Mouse (Mus musculus): ENCODE measurements at regions not wholly inside any gene's neighbourhood (a gene's known extent, or its start where the extent isn't known, plus 50 kb on each side); places are given as distances from the start of the nearest gene placed in this dataset.

DNA sequence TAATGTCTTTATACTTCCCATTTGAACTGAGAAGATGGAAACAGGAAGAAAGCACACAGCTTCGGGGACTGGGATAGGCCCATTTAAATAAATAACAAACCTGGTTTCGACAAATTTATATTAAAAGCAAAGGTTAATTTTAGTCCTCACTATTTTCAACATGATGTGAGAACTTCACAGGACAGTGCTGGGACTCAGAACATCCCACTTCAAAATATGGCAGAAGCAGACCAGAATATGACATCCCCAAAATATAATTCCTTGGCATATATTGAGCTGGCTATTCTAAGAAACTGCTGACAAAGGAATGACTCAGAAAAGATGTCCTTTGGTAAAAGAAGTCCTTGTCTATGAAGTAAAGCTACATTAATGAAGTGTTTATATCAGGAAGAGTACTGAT, 338.0 kb downstream of the 1190002N15Rik start:
- no peak for ATAC-seq (ENCODE audit: low read depth)
- H3K4me2 ChIP-seq (ENCODE audit: low read depth, low read length), result no peak overlapping the region
- H3K9me3 ChIP-seq (ENCODE audit: control insufficient read depth, low read length), result no peaks in the 10 kb centered on the region
- 92% methylated on average over 2 of the region's 2 CpGs for WGBS
- no peak overlapping the region for H3K4me3 ChIP-seq (ENCODE audit: low read depth, low read length)
- H3K4me1 ChIP-seq (ENCODE audit: control insufficient read depth, insufficient read depth, low read length), result no peaks in the 10 kb centered on the region
- no peaks in the 10 kb centered on the region for H3K27me3 ChIP-seq (ENCODE audit: control insufficient read depth, insufficient read depth, low read length)
- H3K27ac ChIP-seq (ENCODE audit: low read depth, low read length), result no peak overlapping the region
- H3K36me3 ChIP-seq (ENCODE audit: control insufficient read depth, insufficient read depth, low read length), result no peaks in the 10 kb centered on the region
- no peak overlapping the region for H3K9ac ChIP-seq (replicated peaks; ENCODE audit: low read depth, low read length)

DNA sequence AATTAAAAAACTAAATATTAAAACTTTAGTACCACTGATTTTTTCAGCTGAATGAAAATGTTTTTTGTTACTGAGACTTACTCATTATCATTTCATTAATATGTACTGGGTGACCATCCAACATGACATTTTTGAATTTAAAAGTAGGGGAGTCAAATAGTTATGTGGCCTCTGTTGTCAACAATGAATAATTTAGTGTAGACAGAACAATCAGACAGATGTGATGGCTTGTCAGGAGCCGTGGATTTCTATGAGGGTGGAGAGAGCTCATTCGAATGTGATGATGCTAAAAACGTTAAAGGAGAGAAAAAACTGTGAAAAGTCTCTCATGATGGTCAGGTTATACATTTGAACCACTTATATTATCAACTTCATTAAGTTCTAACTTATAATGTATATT, 346.8 kb downstream of the 1190002N15Rik start:
- 58% methylated on average over 3 of the region's 3 CpGs for WGBS
- no peak overlapping the region for H3K4me3 ChIP-seq (ENCODE audit: low read depth, low read length)

DNA sequence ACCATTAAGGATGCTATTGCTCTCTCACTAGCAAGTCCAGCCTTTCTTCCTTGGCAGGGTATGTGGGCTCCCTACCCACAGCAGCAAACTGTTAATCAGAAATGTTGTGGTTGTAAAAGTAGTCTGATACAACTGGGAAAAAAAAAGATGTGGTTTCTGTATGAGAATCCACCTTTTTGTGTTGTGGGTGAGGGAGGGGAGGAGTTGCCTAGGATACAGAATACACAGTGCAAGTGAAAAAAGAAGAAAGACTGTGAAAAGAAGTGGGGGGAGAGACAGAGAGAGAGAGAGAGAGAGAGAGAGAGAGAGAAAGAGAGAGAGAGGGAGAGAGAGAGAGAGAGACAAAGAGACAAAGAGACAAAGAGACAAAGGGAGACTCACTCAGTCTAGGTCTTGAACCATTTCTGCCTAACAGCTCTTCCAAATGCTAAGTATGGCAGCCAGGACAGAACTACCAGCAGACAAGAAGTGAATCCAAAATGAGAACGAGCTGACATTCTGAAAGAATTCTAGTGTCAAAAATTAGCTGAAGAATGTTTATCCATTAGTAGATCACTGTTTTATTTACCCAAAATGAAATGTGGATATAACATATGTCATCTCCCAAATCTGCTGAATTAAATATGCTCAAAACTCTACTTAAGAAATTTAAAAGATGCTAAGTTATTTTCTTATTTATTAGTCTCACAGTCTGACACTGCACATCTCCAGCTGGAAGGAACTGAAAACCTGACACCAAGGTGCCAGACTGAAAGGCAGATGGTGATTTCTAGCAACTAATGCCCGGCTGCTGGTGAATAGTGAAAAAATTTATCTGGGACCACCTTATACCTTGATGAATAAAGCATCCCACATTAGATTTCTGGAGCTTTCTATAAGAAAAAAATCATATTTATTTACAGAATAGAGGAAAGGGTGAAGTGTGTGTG, 347.7 kb downstream of the 1190002N15Rik start:
- ATAC-seq (ENCODE audit: low read depth), result no peak
- no peaks in the 10 kb centered on the region for H3K9me3 ChIP-seq (ENCODE audit: control insufficient read depth, low read length)
- no peak overlapping the region for H3K4me3 ChIP-seq (ENCODE audit: low read depth, low read length)
- no peak overlapping the region for H3K27ac ChIP-seq (ENCODE audit: low read depth, low read length)
- H3K9ac ChIP-seq (replicated peaks; ENCODE audit: low read depth, low read length), result no peak overlapping the region
- no peaks in the 10 kb centered on the region for H3K27me3 ChIP-seq (ENCODE audit: control insufficient read depth, insufficient read depth, low read length)
- H3K4me1 ChIP-seq (ENCODE audit: control insufficient read depth, insufficient read depth, low read length), result no peaks in the 10 kb centered on the region
- H3K36me3 ChIP-seq (ENCODE audit: control insufficient read depth, insufficient read depth, low read length), result no peaks in the 10 kb centered on the region
- H3K4me2 ChIP-seq (ENCODE audit: low read depth, low read length), result no peak overlapping the region
- WGBS, result 73% methylated on average over 2 of the region's 2 CpGs

More for the DNA sequence above, 346.8 kb downstream of the 1190002N15Rik start:
- Histone ChIP-seq H3K9me3 (ENCODE audit: control insufficient read depth, low read length) (no peaks in the 10 kb centered on the region), H3K27ac (ENCODE audit: low read depth, low read length) (no peak overlapping the region), H3K27me3 (ENCODE audit: control insufficient read depth, insufficient read depth, low read length) (no peaks in the 10 kb centered on the region), H3K9ac (replicated peaks; ENCODE audit: low read depth, low read length) (no peak overlapping the region), H3K36me3 (ENCODE audit: control insufficient read depth, insufficient read depth, low read length) (no peaks in the 10 kb centered on the region), H3K4me2 (ENCODE audit: low read depth, low read length) (no peak overlapping the region), H3K4me1 (ENCODE audit: control insufficient read depth, insufficient read depth, low read length) (no peaks in the 10 kb centered on the region)
- ATAC-seq (ENCODE audit: low read depth), result no peak

DNA sequence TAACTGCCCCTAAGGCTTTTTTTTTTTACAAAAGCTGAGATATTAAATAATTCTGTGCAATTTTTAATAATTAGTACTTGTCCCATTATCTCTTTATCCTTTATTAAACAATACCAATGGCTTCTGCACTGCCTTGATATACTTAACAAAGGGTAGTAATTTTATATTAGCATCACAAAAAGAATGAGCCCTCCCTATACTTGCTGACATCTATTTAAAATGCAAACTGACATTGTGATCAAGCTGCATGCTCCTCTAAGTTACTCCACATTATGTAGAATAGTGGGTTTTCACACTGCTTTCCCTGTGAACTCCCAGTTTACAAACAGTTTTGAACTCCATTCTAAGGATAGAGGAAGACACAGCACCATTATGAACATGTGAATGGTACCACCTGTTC, 349.8 kb downstream of the 1190002N15Rik start:
- Histone ChIP-seq H3K4me1 (ENCODE audit: control insufficient read depth, insufficient read depth, low read length) (no peaks in the 10 kb centered on the region), H3K9me3 (ENCODE audit: control insufficient read depth, low read length) (no peaks in the 10 kb centered on the region), H3K36me3 (ENCODE audit: control insufficient read depth, insufficient read depth, low read length) (no peaks in the 10 kb centered on the region), H3K4me3 (ENCODE audit: low read depth, low read length) (no peak overlapping the region), H3K9ac (replicated peaks; ENCODE audit: low read depth, low read length) (no peak overlapping the region), H3K27me3 (ENCODE audit: control insufficient read depth, insufficient read depth, low read length) (no peaks in the 10 kb centered on the region), H3K4me2 (ENCODE audit: low read depth, low read length) (no peak overlapping the region), H3K27ac (ENCODE audit: low read depth, low read length) (no peak overlapping the region)
- ATAC-seq (ENCODE audit: low read depth), result no peak

DNA sequence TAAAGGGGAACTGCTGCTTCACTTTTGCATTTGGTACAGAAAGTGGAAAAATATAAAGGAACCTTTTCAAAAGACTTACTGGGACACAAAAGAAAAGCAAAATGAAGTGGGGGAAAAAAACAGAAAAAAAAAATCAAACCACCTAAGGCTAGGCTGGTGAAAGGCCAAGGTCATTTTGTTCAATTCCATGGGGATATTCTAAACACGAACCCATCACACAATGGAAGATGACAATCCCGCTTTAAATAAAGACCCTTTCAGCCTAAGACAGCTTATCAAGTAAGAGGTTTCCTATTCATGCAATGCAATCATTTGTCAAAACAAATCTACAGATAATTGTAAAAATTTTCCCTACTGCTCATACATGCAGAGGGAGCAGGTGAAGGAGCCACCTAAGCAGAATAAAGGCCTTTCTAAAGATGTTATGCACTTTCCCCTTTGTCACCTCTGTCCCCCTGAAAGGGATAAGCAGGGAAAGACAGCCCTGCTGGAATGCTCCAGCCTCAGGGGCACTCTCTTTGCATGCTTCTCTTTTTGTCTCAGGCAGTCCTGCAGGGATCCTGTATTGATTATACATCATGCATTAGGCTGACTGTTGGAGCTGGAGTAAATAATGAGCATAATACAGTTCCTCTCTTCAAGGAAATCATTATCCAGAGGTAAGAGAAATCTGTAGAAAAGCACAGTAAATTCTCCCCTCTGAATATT, 367.8 kb downstream of the 1190002N15Rik start:
- H3K9me3 ChIP-seq (ENCODE audit: control insufficient read depth, low read length), result no peaks in the 10 kb centered on the region
- H3K36me3 ChIP-seq (ENCODE audit: control insufficient read depth, insufficient read depth, low read length), result no peaks in the 10 kb centered on the region
- no peak for ATAC-seq (ENCODE audit: low read depth)
- H3K4me1 ChIP-seq (ENCODE audit: control insufficient read depth, insufficient read depth, low read length), result no peaks in the 10 kb centered on the region
- WGBS, result 65% methylated on average over 2 of the region's 2 CpGs
- no peak overlapping the region for H3K4me2 ChIP-seq (ENCODE audit: low read depth, low read length)
- no peak overlapping the region for H3K27ac ChIP-seq (ENCODE audit: low read depth, low read length)
- H3K9ac ChIP-seq (replicated peaks; ENCODE audit: low read depth, low read length), result no peak overlapping the region
- H3K27me3 ChIP-seq (ENCODE audit: control insufficient read depth, insufficient read depth, low read length), result no peaks in the 10 kb centered on the region
- H3K4me3 ChIP-seq (ENCODE audit: low read depth, low read length), result no peak overlapping the region

DNA sequence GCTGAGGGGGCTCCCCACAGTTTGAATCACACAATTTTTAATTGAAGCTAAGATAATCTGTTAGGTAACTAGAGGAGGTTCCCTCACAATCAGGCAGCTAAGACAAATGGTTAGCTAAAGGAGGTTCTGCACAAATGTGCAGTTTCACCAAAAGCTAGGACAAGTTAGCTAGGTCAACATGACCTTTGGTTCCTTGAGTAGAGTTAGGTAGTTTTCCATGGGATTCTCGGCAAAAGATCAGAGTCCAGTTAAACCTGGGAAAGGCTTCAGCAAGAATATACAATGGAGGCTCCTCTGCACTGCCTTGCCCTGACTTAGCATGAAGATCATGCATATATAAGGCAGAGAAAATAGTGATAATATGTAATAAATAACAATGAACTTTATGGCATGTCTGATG, 374.2 kb downstream of the 1190002N15Rik start:
- H3K27ac ChIP-seq (ENCODE audit: low read depth, low read length), result no peak overlapping the region
- 90% methylated on average over 1 of the region's 1 CpGs for WGBS
- no peak for ATAC-seq (ENCODE audit: low read depth)
- no peaks in the 10 kb centered on the region for H3K36me3 ChIP-seq (ENCODE audit: control insufficient read depth, insufficient read depth, low read length)
- no peaks in the 10 kb centered on the region for H3K4me1 ChIP-seq (ENCODE audit: control insufficient read depth, insufficient read depth, low read length)
- H3K9me3 ChIP-seq (ENCODE audit: control insufficient read depth, low read length), result no peaks in the 10 kb centered on the region; the same call in 1 of the 2 replicates
- H3K4me2 ChIP-seq (ENCODE audit: low read depth, low read length), result no peak overlapping the region
- no peaks in the 10 kb centered on the region for H3K27me3 ChIP-seq (ENCODE audit: control insufficient read depth, insufficient read depth, low read length)
- H3K9ac ChIP-seq (replicated peaks; ENCODE audit: low read depth, low read length), result no peak overlapping the region
- H3K4me3 ChIP-seq (ENCODE audit: low read depth, low read length), result no peak overlapping the region

DNA sequence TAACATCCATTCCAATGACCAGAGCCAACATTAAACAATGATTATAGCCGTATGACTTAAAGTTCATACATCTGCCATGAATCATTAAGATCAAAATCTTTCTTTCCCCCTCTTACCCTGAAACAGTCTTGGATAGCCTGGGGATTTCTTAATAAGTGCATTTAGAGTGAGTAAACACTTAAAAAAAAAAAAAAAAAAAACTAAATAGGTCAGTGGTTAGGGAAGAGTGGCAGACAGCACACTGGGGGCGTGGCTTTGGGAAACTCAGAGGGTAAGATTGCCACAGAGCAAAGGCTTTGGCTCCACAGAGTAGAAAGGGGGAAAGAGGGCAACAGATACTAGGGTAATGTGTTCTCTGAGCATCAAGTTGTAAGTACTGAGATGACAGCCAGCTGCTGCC, 382.3 kb downstream of the 1190002N15Rik start:
- Histone ChIP-seq H3K9ac (replicated peaks; ENCODE audit: low read depth, low read length) (no peak overlapping the region), H3K4me1 (ENCODE audit: control insufficient read depth, insufficient read depth, low read length) (no peaks in the 10 kb centered on the region), H3K27me3 (ENCODE audit: control insufficient read depth, insufficient read depth, low read length) (no peaks in the 10 kb centered on the region), H3K27ac (ENCODE audit: low read depth, low read length) (no peak overlapping the region), H3K4me2 (ENCODE audit: low read depth, low read length) (no peak overlapping the region), H3K4me3 (ENCODE audit: low read depth, low read length) (no peak overlapping the region), H3K9me3 (ENCODE audit: control insufficient read depth, low read length) (no peaks in the 10 kb centered on the region), H3K36me3 (ENCODE audit: control insufficient read depth, insufficient read depth, low read length) (no peaks in the 10 kb centered on the region)
- 81% methylated on average over 2 of the region's 2 CpGs for WGBS
- no peak for ATAC-seq (ENCODE audit: low read depth)

DNA sequence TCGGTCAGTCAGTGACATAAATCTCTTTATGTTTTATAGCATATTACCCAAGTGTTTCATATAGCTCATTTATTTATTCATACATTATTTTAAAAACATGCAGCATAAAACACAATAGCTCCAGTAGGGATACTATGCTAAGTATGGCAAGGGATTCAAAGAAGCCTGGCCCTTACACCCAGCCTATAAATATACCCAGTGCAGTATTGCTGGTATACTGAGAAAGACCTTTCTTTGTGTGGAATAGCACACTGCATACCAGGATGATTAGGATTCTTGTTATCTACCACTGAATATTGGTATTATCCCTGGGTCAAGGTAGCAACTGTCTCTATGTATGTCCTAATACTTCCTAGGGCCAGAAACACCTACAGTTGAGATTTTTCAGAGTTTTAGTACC, 389.4 kb downstream of the 1190002N15Rik start:
- no peaks in the 10 kb centered on the region for H3K9me3 ChIP-seq (ENCODE audit: control insufficient read depth, low read length)
- no peak for ATAC-seq (ENCODE audit: low read depth)
- no peaks in the 10 kb centered on the region for H3K27me3 ChIP-seq (ENCODE audit: control insufficient read depth, insufficient read depth, low read length)
- 47% methylated on average over 1 of the region's 1 CpGs for WGBS
- H3K4me3 ChIP-seq (ENCODE audit: low read depth, low read length), result no peak overlapping the region
- no peaks in the 10 kb centered on the region for H3K4me1 ChIP-seq (ENCODE audit: control insufficient read depth, insufficient read depth, low read length)
- no peak overlapping the region for H3K9ac ChIP-seq (replicated peaks; ENCODE audit: low read depth, low read length)
- H3K4me2 ChIP-seq (ENCODE audit: low read depth, low read length), result no peak overlapping the region
- no peaks in the 10 kb centered on the region for H3K36me3 ChIP-seq (ENCODE audit: control insufficient read depth, insufficient read depth, low read length)
- H3K27ac ChIP-seq (ENCODE audit: low read depth, low read length), result no peak overlapping the region

DNA sequence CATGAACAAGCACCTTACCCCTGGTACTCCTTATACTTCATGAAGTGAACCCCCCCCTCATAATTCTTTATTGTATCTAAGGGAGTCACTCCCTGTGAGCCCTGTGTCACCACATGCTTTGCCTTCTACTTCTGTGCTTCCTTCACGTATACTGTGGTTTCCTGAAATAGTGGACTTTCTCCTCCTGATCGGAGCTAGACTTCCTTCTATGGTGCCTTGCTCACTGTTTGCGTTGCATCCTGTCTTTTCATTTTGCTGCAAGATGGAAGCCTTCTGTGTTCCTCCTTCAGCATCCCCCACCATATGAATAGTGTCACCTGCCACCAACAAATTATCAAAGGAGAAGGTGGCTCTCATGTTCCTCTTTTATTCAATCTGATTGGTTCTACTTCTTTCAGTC, 391.1 kb downstream of the 1190002N15Rik start:
- no peaks in the 10 kb centered on the region for H3K36me3 ChIP-seq (ENCODE audit: control insufficient read depth, insufficient read depth, low read length)
- H3K27me3 ChIP-seq (ENCODE audit: control insufficient read depth, insufficient read depth, low read length), result no peaks in the 10 kb centered on the region
- H3K4me3 ChIP-seq (ENCODE audit: low read depth, low read length), result no peak overlapping the region
- 93% methylated on average over 3 of the region's 3 CpGs for WGBS
- no peaks in the 10 kb centered on the region for H3K4me1 ChIP-seq (ENCODE audit: control insufficient read depth, insufficient read depth, low read length)
- no peak overlapping the region for H3K9ac ChIP-seq (replicated peaks; ENCODE audit: low read depth, low read length)
- no peak overlapping the region for H3K4me2 ChIP-seq (ENCODE audit: low read depth, low read length)
- ATAC-seq (ENCODE audit: low read depth), result no peak
- no peak overlapping the region for H3K27ac ChIP-seq (ENCODE audit: low read depth, low read length)
- no peaks in the 10 kb centered on the region for H3K9me3 ChIP-seq (ENCODE audit: control insufficient read depth, low read length)

Data from neural tube, embryonic 14.5 days (tissue).